In the genomic region with DNA sequence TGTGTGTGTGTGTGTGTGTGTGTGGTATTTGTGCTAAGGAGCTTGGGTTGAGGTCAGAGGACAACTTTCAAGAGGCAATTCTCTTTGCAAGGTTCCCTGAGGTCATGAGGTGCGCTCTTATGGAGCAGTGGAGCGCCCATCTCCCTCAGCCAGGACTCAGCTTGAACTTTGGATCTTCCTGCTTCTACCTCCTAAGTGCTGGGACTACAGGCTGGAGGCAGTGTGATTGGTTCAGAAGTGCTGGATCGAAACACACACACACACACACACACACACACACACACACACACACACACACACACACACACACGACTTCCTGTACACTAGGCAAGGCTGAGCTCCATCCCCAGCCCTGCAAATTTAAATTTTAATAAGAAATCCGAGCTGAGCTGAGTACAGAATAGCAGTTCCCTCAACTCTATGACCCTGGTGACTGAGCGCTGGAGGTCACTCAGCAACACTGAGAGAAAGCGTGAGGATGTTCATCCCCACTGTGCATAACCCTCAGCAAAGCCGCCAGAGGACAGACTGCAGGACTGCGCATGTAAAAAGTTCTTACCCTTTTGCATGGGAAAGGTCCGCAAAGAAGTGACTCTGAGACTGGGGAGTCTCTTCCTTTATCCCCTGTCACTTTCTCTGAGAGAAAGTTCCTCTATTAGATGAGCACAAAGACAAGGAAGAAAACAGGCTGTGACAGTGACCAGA, we compare ENCODE assay signal across 17 mouse cellular contexts. TPM values are rescaled to one million over a fixed set of nuclear protein-coding genes. Genes with fewer than 3 reads are reported as not detected.
DNase-seq lines count a peak whose midpoint lies in the region; ATAC-seq and TF ChIP-seq lines count a peak whose summit lies in the region.
"Had no signal": no experiment of that assay in that cellular context is flagged by ENCODE, and none has a peak within 500 bp of the region (broad histone marks: within the 10 kb centered on the region; RNA-seq: fewer than 3 reads in every experiment).

No protein-coding gene starts in this region.

- no peaks in the 10 kb centered on the region for H3K27me3 ChIP-seq in heart, embryonic 11.5 days (ENCODE audit: control insufficient read depth, insufficient read depth, low read length)
- H3K27me3 ChIP-seq in kidney, adult 2 months (replicated peaks; ENCODE audit: control insufficient read depth, insufficient read depth, low read length): no peaks in the 10 kb centered on the region
- H3K27me3 ChIP-seq: hindbrain, embryonic 15.5 days; lung, embryonic 15.5 days; stomach, embryonic 15.5 days had no signal

- no peak for ATAC-seq in heart, embryonic 11.5 days (replicated peaks; ENCODE audit: insufficient number of reproducible peaks, low FRiP score, low TSS enrichment)

- H3K27ac ChIP-seq in heart, embryonic 11.5 days (ENCODE audit: low read depth, low read length): peak overlapping the region; percentile 54; the same call in 1 of the 2 replicates
- peak overlapping the region; percentile 1 for H3K27ac ChIP-seq in kidney, adult 2 months (ENCODE audit: insufficient read depth, low read depth, low read length)
- H3K27ac ChIP-seq: lung, embryonic 15.5 days; stomach, embryonic 15.5 days had no signal

- TF ChIP-seq CTCF in kidney, adult 2 months (conservative IDR thresholded peaks at IDR 0.05; ENCODE audit: insufficient read depth, insufficient read length, low read depth, low read length): no peak

- no peak overlapping the region for H3K4me3 ChIP-seq in heart, embryonic 11.5 days (ENCODE audit: low read depth, low read length)
- no peak overlapping the region for H3K4me3 ChIP-seq in kidney, adult 2 months (ENCODE audit: insufficient read depth, low read depth, low read length)
- H3K4me3 ChIP-seq: hindbrain, embryonic 15.5 days; lung, embryonic 15.5 days; megakaryocyte, embryonic 14.5 days; stomach, embryonic 15.5 days had no signal

- no peak overlapping the region for H3K9ac ChIP-seq in heart, embryonic 11.5 days (ENCODE audit: low read depth, low read length)
- H3K9ac ChIP-seq: hindbrain, embryonic 15.5 days; lung, embryonic 15.5 days; stomach, embryonic 15.5 days had no signal

- no peaks in the 10 kb centered on the region for H3K36me3 ChIP-seq in heart, embryonic 11.5 days (ENCODE audit: control insufficient read depth, insufficient read depth, low read length)
- H3K36me3 ChIP-seq in kidney, adult 2 months (ENCODE audit: control insufficient read depth, insufficient read depth, low read length): no peaks in the 10 kb centered on the region
- H3K36me3 ChIP-seq: hindbrain, embryonic 15.5 days; lung, embryonic 15.5 days; stomach, embryonic 15.5 days had no signal

- TF ChIP-seq POLR2A in kidney, adult 2 months (IDR thresholded peaks at IDR 0.05; ENCODE audit: low read depth, low read length): no peak

- intact Hi-C loops in heart, postnatal 10 days (cut with DNase I): no loop called here

- peaks cover 38% of the 10 kb centered on the region for H3K4me1 ChIP-seq in heart, embryonic 11.5 days (ENCODE audit: control insufficient read depth, insufficient read depth, low read length)
- H3K4me1 ChIP-seq in kidney, adult 2 months (ENCODE audit: control insufficient read depth, insufficient read depth, low read length): peaks cover 50% of the 10 kb centered on the region

- H3K4me2 ChIP-seq in heart, embryonic 11.5 days: no peak overlapping the region
- H3K4me2 ChIP-seq: hindbrain, embryonic 15.5 days; lung, embryonic 15.5 days; stomach, embryonic 15.5 days had no signal

- no peak for DNase-seq in heart, postnatal 10 days
- DNase-seq in ZHBTc4 (ENCODE audit: low read depth, low spot score): peak; percentile 42
- peak; percentile 86 for DNase-seq in kidney, adult 2 months
- peak; percentile 37 to 48 for DNase-seq in kidney, postnatal 4 days
- DNase-seq in right cerebral cortex, adult 2 months (ENCODE audit: low spot score in 2 of 2): no peak
- no peak for DNase-seq in gastrocnemius, postnatal 4 days (ENCODE audit: low spot score in 2 of 2)
- DNase-seq in embryo, embryonic 10 days (ENCODE audit: low spot score): no peak
- DNase-seq: cerebellum, postnatal 14 days; gastrocnemius, postnatal 36 days; layer of hippocampus, adult 9-11 months; left cerebral cortex, postnatal 4 days; right cerebral cortex, postnatal 14 days had no signal

- WGBS in heart, embryonic 11.5 days (ENCODE audit: insufficient replicate concordance): 64% methylated on average over 10 of the region's 10 CpGs
- whole genome bisulfite sequencing in kidney, adult 2 months: 34% methylated on average over 9 of the region's 10 CpGs

- no peaks in the 10 kb centered on the region for H3K9me3 ChIP-seq in heart, embryonic 11.5 days (replicated peaks; ENCODE audit: control insufficient read depth, low read length)
- H3K9me3 ChIP-seq: hindbrain, embryonic 15.5 days; lung, embryonic 15.5 days; megakaryocyte, embryonic 14.5 days; stomach, embryonic 15.5 days had no signal

RNA-seq across cellular contexts. Expression of gene Gab1, which starts 6.4 kb away (rescaled TPM):
- polyA plus RNA-seq in heart, embryonic 11.5 days (2014; fragmentation: Nextera tagmentation; extraction: Ambion mirVana): 35.0 and 41.4 TPM in 2 replicates
- total RNA-seq in heart, postnatal 10 days (2021): 10 to 100 TPM; 41.2 to 51.1 TPM
- 24.6 and 27.8 TPM in 2 replicates for polyA plus RNA-seq in kidney, adult 2 months (2012; rRNA removed)
- total RNA-seq in gastrocnemius, postnatal 4 days (2021): 10 to 100 TPM; 32.3 to 36.0 TPM

Comparison
In these comparisons a context has a peak if more than half of its experiments do, and no peak if none do; other contexts are left out.
1. DNase-seq: peak in ZHBTc4 (single experiment), kidney, adult 2 months (single experiment) and kidney, postnatal 4 days (2 of 2); none in heart, postnatal 10 days (0 of 2), right cerebral cortex, adult 2 months (0 of 2), gastrocnemius, postnatal 4 days (0 of 2) and embryo, embryonic 10 days (single experiment).